Mouse (Mus musculus): ENCODE data around the gene Mpst. TPM values are rescaled to one million over a fixed set of nuclear protein-coding genes. Genes with fewer than 3 reads are reported as not detected.

Mpst gene
- polyA plus RNA-seq, 2 experiments from 2014 or later = 1.8 to 6.5 TPM

GRCm38 (mm10) chr15:78437237-78438017 is 31.2 kb downstream of the Mpst start:
- no peak for ATAC-seq

GRCm38 (mm10) chr15:78438018-78438394 is 31.8 kb downstream of the Mpst start:
- ATAC-seq = no peak

GRCm38 (mm10) chr15:78438505-78438904 is 32.3 kb downstream of the Mpst start:
- ATAC-seq = no peak

GRCm38 (mm10) chr15:78438973-78439372 is 32.8 kb downstream of the Mpst start:
- no peak for ATAC-seq

GRCm38 (mm10) chr15:78442231-78442630 is 36.0 kb downstream of the Mpst start:
- no peak for ATAC-seq

GRCm38 (mm10) chr15:78443857-78444256 is 37.6 kb downstream of the Mpst start:
- no peak for ATAC-seq

- ATAC-seq = no peak
These were observed 40.9 kb downstream of the Mpst start for GRCm38 (mm10) chr15:78447121-78447520.

GRCm38 (mm10) chr15:78447746-78448535 is 41.7 kb downstream of the Mpst start:
- peak; percentile 40 for ATAC-seq

- peak; percentile 55 for ATAC-seq
These were observed 42.9 kb downstream of the Mpst start for GRCm38 (mm10) chr15:78449131-78449530.

- peak; percentile 73 for ATAC-seq
These were observed 43.6 kb downstream of the Mpst start for GRCm38 (mm10) chr15:78449694-78450418.

- peak; percentile 23 for ATAC-seq
These were observed 44.2 kb downstream of the Mpst start for GRCm38 (mm10) chr15:78450419-78450768.

GRCm38 (mm10) chr15:78451201-78451600 is 45.0 kb downstream of the Mpst start:
- no peak for ATAC-seq

GRCm38 (mm10) chr15:78452929-78453328 is 46.7 kb downstream of the Mpst start:
- no peak for ATAC-seq

- no peak for ATAC-seq
These were observed 49.0 kb downstream of the Mpst start for GRCm38 (mm10) chr15:78455168-78455567.

- ATAC-seq = no peak
These were observed 49.8 kb downstream of the Mpst start for GRCm38 (mm10) chr15:78456051-78456450.

- ATAC-seq = no peak
These were observed 51.0 kb downstream of the Mpst start for GRCm38 (mm10) chr15:78457193-78457592.

- ATAC-seq = peak; percentile 85
These were observed 56.8 kb downstream of the Mpst start for GRCm38 (mm10) chr15:78462981-78463380.

Other genes with a start within 250 kb of the Mpst start
- 10 to 100 TPM; 58.3 to 71.2 TPM for gene Ift27, start 232.3 kb upstream of the Mpst start, polyA plus RNA-seq (2017; shearing (Covaris generic))
- not detected for gene Pvalb, start 200.0 kb upstream of the Mpst start, polyA plus RNA-seq (2017; shearing (Covaris generic))
- 100 to 1,000 TPM; 178 to 188 TPM for gene Ncf4, start 161.6 kb upstream of the Mpst start, polyA plus RNA-seq (2017; shearing (Covaris generic))
- not detected for gene Csf2rb2, start 100.7 kb upstream of the Mpst start, polyA plus RNA-seq (2017; shearing (Covaris generic))
- under 1 TPM; 0.09 to 0.31 TPM for gene Csf2rb, start 80.7 kb upstream of the Mpst start, polyA plus RNA-seq (2017; shearing (Covaris generic))
- not detected for gene Tex33, start 10.5 kb upstream of the Mpst start, polyA plus RNA-seq (2017; shearing (Covaris generic))
- gene Tst, start 509 bp upstream of the Mpst start, polyA plus RNA-seq (2017; shearing (Covaris generic)) = 1 to 10 TPM; 4.0 to 4.6 TPM
- gene Kctd17, start 22.1 kb downstream of the Mpst start, polyA plus RNA-seq (2017; shearing (Covaris generic)) = 1 to 10 TPM; 9.0 to 9.7 TPM
- gene Tmprss6, start 62.2 kb downstream of the Mpst start, polyA plus RNA-seq (2017; shearing (Covaris generic)) = not detected
- 100 to 1,000 TPM; 489 to 584 TPM for gene Il2rb, start 88.9 kb downstream of the Mpst start, polyA plus RNA-seq (2017; shearing (Covaris generic))
- 10 to 100 TPM; 15.5 to 15.9 TPM for gene C1qtnf6, start 125.0 kb downstream of the Mpst start, polyA plus RNA-seq (2017; shearing (Covaris generic))
- gene Sstr3, start 138.3 kb downstream of the Mpst start, polyA plus RNA-seq (2017; shearing (Covaris generic)) = not detected
- 1,000 to 10,000 TPM; 3,019 to 4,069 TPM for gene Rac2, start 166.4 kb downstream of the Mpst start, polyA plus RNA-seq (2017; shearing (Covaris generic))
- gene Cyth4, start 190.6 kb downstream of the Mpst start, polyA plus RNA-seq (2017; shearing (Covaris generic)) = 100 to 1,000 TPM; 197 to 261 TPM

Measured in activated CD4-positive, CD25-positive, alpha-beta regulatory T cell, adult 4 months (primary cell).